Mouse (Mus musculus) lung, postnatal 25 days (tissue): ENCODE results near the gene Calm3.
A peak's percentile ranks its signal among the peaks of the same experiment; 100 is the strongest.

ENCODE experiments used
- DNase-seq: peaks from one replicate; pipeline ENCODE4 v3.0.0; 2022; ENCODE audit warnings: low spot score

Calm3 gene

DNA sequence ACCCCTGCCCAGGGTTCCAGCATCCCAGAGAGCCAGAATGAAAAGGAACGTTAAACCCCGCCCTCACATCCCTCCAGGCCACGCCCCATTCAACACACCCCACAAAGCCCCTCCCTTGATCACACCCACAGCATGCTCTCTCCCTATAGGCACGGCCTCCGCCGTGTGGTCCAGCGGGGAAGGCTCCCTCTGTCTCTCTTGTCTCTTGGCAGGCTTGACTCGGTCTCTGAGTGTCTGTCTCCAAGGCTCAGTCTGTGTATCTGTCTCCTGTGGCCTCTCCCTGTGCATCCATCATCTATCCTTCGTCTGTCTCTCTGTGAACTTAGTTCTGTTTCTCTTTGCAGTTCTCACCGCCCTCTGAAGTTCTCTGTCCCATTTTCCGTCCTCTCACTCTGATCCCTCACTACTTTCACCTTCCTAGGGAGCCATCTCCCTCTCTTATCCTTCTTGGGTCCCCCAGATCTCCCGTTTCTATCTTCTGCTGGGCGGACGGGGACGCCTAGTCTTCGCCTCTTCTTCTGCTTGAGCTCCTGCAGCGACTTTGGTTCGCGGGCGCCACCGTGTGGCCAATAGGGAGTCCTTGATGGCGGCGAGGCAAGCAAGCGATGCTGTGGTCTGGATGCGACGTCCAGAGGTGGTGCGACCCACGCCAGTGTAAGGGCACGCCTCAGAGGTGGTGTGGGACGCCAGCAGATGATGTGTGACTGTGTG, 32.1 kb downstream of the Calm3 start, which contains the start of gene Gng8:
Gene Gng8, plus strand, starts transcription at position 146 of the 711 bp plus-strand sequence.
- peak; percentile 83 for DNase-seq

DNA sequence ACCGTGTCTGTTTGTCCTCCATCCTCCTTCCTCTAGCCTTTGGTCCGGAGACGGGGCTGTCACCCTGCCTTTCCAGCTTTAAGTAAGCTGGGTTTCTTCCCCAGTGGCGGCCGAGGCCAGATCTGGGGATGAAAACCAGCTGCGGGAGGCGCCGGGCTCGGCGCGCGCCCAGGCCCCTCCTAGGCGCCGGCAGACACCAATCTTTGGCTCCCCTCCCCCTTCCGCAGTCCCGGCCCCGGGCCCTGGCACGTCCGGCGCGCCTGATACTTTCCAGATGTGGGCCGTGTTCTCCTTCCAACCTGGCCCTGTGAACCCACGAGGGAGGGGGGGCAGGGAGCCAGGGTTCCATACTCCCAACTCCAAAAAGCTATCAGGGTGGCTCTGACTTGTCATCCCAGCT, 33.0 kb downstream of the Calm3 start:
- DNase-seq = peak; percentile 73

DNA sequence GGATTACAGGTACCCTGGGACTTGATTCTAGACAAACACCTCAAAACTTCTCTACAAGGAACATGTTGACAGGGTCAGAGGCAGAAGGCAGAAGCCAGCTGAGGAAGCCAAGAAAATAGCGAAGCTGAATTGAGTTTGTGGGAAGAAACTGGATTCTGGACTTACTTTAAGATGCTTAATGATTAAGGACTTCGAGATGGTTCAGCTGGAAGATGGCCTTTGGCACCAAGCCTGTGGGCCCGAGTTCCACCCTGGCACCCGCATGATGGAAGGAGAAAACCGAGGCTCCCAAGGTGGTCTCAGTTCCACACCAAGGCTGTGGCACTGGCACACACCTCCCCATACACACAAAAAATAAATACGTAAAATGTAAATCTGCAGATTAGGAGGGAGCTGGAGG, 33.4 kb downstream of the Calm3 start:
- DNase-seq = no peak

DNA sequence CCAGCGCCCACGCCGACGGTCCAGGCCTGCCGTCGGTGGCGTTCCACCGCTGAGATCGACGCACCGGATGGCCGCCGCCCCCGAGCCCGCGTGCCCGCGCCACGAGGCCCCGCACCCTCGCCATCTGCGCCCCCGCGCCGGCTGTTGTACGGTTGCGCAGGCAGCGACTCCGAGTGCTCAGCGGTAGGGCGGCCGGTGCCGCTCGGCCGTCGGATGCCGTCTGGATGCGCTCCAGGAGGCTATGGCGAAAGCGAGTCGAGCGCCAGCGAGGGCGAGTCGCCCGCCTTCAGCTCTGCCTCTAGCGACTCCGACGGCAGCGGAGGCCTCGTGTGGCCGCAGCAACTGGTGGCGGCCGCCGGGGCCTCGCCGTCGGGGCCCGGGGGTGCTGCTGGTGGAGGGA, 38.0 kb downstream of the Calm3 start:
- no peak for DNase-seq

DNA sequence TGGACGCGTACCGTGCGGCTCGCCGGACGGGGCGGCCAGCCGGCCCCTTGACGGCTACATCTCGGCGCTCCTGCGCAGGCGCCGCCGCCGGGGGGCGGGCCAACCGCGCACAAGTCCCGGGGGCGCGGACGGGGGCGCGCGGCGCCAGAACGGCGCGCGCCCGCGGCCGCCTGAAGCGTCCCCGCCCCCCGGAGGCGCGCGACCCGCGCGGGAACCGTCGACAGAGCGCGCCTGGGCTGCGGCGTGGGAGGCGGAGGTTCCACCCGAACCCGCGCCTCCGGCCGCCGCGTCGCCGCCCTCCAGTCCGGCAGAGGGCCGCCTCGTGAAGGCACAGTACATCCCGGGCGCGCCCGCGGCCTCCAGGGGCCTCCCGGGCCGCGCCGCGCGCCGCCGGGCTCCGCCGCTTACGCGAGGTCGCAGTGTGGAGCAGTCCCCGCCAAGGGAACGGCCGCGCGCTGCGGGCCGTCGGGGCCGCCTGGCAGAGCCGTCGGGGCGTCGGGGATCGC, 38.6 kb downstream of the Calm3 start:
- no peak for DNase-seq

DNA sequence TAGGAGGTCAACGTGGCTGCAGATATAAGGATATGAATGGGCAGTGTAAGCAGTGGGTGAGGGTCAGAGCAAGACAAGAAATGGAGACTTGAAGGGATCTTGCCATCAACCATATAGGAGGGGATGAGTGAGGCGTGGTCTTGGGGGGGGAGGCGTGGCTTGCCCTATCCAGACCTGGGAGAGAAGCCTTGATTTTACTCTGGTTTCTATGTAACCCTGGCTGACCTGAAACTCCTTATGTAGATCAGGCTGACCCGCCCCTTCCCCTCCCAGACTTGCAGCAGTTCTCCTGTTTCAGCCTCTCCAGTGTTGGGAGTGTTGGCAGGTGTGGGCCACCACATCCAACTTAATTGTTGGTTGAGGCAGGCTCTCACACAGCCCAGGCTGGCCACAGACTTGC, 39.6 kb downstream of the Calm3 start:
- DNase-seq = no peak

DNA sequence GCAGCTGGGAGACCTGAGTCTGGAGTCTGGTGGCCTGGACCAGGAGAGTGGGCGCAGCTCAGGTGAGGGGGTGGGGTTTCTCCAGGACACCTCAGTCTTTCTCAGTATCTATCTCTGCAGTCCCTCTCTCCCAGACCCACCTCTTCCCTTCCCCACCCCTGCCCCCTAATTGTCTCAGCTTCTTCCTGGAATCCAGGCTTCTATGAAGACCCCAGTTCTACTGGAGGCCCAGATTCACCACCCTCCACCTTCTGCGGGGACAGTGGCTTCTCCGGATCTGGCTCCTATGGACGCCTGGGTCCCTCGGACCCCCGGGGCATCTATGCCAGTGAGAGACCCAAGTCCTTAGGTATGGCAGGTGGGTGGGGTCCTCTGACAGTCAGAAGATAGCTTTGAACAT, 40.8 kb downstream of the Calm3 start:
- no peak for DNase-seq

DNA sequence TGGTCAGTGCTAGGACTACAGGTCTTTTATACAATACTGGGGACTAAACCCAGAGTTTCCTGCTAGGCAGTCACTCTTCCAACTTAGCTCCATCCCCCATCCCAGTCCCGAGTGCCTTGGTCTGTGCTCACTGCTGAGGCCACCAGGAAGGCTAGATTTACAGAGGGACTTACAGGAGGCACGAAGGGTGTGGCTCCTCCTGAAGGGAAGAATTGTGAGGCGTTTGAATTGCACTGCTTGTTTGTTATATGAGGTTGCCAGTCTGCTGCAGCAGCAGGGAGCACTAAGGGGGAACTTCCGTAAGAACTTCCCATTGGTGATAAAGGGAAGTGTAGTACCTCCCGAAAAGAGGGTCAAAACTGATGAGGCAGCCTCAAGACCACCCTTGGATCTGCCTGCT, 43.3 kb downstream of the Calm3 start:
- DNase-seq = no peak

DNA sequence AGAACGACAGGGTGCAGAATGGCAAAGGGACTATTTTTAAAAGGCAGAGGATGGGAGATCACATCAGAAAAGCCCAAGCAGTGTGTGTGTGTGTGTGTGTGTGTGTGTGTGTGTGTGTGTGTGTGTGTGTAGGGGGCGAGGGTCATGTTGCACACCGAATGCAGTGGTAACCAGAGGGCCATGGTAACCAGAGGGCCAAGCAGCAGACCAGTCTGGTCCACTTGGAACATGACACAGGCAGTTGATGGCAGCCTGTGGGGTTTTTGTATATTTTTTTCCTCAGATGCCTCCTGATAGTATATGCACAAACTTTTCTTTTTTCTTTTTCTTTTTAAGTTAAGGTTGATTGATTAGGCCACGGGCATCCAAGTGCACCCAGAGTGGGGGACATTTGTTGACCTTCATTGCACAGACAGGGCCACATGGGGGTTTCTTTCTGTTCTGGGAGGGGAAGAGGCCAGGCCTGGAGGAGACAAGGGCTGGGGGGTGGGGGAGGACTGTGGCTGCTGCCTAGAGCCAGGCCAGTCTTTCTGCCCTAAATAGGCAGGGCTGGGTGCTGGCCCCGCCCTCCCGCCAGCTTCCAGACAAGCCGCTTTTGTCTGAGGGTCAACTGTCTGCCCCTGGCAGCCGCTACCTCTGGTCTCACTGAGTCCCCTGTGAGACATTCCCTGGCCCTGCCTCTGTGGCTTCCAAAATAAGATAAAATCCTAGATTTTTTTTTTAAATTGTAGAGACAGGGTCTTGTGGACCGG, 43.9 kb downstream of the Calm3 start:
- peak; percentile 25 for DNase-seq

DNA sequence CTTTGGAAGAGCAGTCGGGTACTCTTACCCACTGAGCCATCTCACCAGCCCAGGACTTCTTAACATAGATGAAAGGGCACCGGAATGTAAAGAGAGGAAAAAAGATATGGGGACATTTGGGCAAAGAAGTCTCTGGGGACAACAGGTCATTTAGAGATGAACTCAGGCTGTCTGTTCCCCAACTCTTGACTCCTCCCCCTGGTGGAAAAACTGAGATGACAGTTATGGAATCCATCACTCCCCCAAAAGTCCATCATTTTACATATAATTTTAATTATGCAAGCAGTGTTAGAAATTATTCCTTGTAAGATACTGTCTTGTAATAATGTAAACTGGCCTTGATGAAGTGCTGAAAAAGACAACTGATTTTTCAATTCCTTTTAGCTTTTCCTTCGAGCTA, 46.2 kb downstream of the Calm3 start:
- no peak for DNase-seq

DNA sequence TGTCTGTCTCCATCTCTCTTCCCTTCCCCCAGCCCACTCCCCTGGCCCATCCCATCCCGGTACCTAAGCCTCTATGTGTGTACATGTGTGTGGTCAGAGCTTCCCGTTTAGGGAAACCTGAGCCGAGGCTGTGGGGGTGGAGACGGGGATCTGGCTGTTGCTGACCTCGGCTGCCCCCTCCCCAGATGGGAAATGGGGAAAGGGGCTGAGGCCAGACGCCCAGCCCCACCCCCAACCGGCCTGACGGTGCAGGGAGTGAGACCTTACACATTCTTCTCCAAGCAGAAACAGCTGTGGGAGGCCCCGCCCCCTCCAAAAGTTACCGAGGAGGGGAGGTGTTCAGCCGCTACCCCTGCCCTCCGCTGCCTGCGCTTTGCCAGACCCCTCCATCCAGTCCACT, 47.3 kb downstream of the Calm3 start:
- DNase-seq = no peak

DNA sequence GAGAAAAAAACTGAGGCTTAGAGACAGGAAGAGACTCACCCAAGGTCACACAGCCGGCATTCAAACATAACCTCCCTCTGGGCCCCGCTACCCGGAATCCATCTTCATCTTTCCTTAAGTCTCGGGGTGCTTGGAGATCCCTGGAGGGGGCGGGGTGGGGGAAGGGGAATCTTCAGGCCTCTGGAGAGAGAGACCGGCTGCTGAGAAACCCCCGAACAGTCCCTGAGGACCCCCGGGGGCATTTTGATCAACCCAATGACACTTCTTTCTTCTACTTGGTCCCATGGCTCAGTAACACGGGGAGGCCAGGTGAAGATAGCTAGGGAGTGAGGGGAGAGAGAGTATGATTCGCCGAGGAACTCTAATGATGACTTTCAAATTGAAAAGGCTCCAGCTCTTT, 47.9 kb downstream of the Calm3 start:
- no peak for DNase-seq

DNA sequence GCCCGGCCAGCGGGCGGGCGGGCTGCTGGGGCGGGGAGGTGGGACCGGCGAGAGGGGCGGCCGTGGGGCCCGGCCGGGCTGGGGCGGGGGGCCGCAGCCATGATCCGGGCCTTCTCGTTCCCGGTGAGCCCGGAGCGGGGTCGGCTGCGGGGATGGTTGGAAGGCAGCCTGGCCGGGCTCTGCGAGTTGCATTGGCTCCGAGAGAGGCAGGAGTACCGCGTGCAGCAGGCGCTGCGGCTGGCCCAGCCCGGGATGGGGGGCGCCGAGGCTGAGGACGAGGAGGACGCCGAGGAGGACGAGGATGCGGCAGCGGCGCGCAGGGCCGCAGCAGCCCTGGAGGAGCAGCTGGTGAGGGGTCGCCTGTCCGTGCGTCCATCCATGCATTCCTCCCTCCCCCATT, 48.6 kb downstream of the Calm3 start:
- no peak for DNase-seq

DNA sequence AGATGAGACGGTGACA, 48.8 kb downstream of the Calm3 start, which contains the start of gene Dact3:
Gene Dact3, plus strand, starts transcription at position 8 of the 16 bp plus-strand sequence.
- no peak for DNase-seq

DNA sequence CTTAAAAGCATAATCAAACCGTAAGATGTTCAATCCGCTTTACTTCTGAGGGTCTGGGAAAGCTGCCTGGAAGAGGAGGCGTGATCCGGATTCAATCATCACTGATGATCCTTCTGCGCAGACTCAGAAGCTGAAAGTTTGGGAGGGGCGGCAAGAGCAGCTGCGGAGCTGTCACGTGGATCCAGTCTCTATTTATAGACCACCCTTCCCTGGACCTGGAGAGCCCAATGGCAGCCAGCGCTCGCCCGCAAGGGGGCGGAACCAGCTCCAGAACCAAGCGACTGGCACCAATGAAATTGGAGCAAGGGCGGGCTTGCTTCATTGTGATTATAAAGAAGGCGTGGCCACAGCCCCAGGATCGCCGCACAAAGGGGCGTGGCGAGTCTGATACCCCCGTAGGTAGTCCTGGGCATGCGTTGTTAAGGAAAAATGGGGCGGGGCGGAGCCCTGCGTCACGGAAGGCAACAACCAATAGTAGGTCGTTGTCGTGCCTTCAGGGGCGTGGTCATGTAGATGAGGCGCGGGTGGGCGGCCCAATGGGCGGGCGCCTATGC, 49.1 kb downstream of the Calm3 start:
- peak; percentile 100 for DNase-seq

DNA sequence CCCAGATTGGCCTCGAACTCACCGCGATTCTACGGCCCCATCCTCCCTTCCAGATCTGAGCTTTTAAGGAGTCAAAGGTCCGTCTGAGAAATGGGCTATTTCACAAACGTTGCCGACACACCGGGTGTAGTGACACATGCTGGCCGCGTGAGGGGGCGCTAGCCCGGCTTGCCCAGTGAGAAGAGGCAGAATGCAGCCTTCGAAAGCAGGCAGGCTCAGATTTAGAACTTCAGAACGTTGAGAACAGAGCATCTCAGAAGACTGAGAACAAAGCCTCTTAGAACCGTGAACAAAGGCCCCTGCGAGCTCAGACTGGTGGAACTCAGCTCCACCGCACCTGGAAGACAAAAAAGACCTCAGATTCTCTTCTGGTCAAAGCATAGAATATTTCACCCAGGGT, 49.7 kb downstream of the Calm3 start:
- peak; percentile 84 for DNase-seq

DNA sequence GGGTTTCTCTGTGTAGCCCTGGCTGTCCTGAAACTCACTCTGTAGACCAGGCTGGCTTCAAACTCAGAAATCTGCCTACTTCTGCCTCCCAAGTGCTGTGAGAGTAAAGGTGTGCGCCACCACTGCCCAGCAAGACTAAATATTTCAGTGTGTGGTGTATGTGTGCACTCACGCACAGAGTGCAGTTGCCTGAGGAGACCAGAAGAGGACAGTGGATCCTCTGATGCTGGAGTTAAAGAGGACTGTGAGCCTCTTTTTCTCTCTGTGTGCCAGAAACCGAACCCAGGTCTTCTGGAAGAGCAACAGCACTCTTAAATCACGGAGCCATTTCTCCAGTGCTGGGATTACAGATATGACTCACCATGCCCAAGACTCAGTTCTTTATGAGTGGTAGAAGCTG, 50.5 kb downstream of the Calm3 start:
- DNase-seq = no peak

DNA sequence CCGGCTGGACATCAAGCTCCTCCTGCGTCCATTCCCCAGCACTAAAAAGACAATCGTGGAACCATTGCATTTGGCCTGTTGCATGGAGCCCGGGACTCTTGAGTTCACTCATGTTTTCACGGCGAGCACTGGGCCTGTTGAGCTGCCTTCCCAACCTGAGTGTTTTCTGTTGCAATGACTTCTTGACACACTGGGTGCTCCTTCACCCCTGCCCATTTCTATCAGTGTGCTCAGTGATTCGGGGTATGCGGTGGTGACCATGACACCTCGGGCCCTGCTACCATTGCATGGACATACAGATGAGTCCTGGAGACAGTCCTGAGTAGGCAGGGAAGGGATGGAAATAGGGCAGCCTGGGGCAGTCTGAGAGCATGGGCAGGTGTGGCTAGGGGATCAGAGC, 51.4 kb downstream of the Calm3 start:
- no peak for DNase-seq

DNA sequence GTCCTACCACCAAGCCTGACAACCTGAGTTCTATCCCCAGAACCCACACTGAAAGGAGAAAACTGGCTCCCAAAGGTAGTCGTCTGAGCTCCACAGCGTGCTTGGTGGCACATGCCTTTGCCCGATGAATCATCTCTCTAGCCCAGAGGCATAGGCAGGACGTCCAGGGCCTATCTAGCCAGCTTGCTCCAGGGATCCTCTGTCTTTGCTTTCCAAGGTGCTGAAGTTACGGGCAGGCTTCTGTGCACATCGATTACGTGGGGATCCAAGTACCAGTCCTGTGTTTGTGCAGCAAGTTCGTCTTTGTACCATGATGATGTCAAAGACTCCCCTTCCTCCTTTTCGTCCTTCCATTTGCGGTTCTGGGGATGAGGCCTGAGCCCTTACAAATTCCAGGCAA, 52.3 kb downstream of the Calm3 start:
- DNase-seq = no peak

DNA sequence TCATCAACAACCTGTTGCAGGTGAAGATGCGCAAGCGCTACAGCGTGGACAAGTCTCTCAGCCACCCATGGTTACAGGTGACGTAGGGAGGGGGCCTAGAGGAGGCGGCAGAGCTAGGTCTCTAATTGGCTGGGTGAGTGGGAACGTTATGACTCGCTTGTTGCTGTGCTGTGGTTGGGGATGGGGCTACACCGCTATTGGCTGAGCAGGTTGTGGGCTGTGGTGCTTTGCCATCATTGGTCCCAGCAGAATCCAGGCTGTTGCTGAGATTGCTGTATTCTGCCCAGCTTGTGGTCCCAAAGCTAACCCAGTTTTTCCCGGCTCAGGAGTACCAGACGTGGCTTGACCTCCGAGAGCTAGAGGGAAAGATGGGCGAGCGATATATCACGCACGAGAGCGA, 54.4 kb downstream of the Calm3 start:
- no peak for DNase-seq

DNA sequence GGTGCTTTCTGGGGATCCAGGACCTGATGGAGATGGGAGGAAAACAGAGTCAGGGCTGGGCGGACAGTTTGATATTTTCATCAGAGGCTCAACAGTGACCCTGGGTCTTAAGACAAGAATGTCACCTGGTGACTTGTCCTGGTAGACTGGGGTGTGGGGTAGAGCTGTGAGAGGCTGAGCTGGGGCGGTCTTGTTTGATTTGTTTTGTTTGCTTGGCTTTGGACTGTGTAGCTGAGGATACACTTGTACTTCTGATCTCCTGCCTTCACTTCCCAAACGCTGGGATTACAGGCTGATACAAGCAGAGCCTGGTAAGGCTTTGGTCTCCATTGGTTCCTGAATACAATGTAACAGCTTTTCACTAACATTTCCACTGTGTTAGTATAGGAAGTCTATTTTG, 56.4 kb downstream of the Calm3 start:
- no peak for DNase-seq
